Mouse (Mus musculus): Measurements from ENCODE around the gene Rps6ka5.

Rps6ka5 gene

GRCm38 (mm10) chr12:100501261-100501660 is 225.5 kb downstream of the Rps6ka5 start:
- no peak for DNase-seq (ENCODE audit: low read depth, low spot score)

GRCm38 (mm10) chr12:100499469-100499868 is 227.3 kb downstream of the Rps6ka5 start:
- DNase-seq (ENCODE audit: low read depth, low spot score): no peak

Measured in A20 (cell line).